Mouse (Mus musculus): ENCODE data around the gene Pdzd3.

DNA sequence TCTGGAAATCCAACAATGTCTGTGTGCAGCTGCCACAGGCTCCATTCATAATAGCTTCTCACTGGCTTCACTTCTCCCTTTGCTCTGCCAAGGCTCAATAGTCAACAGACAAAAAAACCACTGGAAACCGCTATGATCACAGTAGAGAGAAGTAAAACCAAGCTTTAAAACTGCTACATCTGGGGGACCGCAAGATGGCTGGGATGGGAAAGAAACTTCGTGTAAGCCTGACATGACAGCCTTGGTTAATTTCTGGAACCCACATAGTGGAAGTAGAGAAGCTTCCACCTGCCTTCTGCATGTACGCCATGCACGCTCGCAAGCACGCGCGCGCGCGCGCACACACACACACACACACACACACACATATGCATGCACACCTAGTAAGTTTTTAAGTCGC is 37.7 kb downstream of the Pdzd3 start:
- TF ChIP-seq CTCF (IDR thresholded peaks at IDR 0.05) (no peak), POLR2A (IDR thresholded peaks at IDR 0.05; ENCODE audit: insufficient read depth, low read depth, low read length) (no peak)
